Mouse (Mus musculus) midbrain, embryonic 10.5 days (tissue): Measurements from ENCODE around the gene Shisa5. TPM values are rescaled to one million over a fixed set of nuclear protein-coding genes. Genes with fewer than 3 reads are reported as not detected.

Source experiments
- DNase-seq: peaks from one replicate; pipeline ENCODE4 v3.0.0-alpha.2; 2017; ENCODE audit warnings: low spot score
- H3K27ac ChIP-seq: fragments of 300-500 bp; sonication (generic); replicated peaks from 2 replicates; pipeline ENCODE4 v1.5.1; 2016; ENCODE audit warnings: mild to moderate bottlenecking
- H3K27me3 ChIP-seq: fragments of 300-500 bp; sonication (generic); 2 replicates; pipeline ENCODE4 v1.6.1; 2016; ENCODE audit warnings: low read depth, mild to moderate bottlenecking; ENCODE audit not compliant: poor library complexity, severe bottlenecking
- H3K36me3 ChIP-seq: fragments of 300-500 bp; sonication (generic); 2 replicates; pipeline ENCODE4 v1.6.1; 2016; ENCODE audit warnings: mild to moderate bottlenecking, moderate library complexity
- H3K4me1 ChIP-seq: fragments of 300-500 bp; sonication (generic); 2 replicates; pipeline ENCODE4 v1.6.1; 2016
- H3K4me3 ChIP-seq: fragments of 300-500 bp; sonication (generic); 2 replicates; pipeline ENCODE4 v1.5.1; 2016; ENCODE audit warnings: mild to moderate bottlenecking, moderate library complexity
- H3K9me3 ChIP-seq: fragments of 300-500 bp; sonication (generic); replicated peaks from 2 replicates; pipeline ENCODE4 v1.6.1; 2016; ENCODE audit warnings: mild to moderate bottlenecking
- WGBS: fragments of 180-500 bp; shearing (Covaris S2); methylation state at CpG from one replicate; pipeline ENCODE4 v1.1.7; 2016; 5-methylcytosine and 5-hydroxymethylcytosine counted together
- polyA plus RNA-seq: library from polyadenylated mRNA; unstranded; fragments of >200 nt; fragmentation: Nextera tagmentation; extraction: Ambion mirVana; gene quantifications from 2 replicates; pipeline ENCODE4 v1.2.1, GENCODE M21; 2016

Shisa5 gene
- polyA plus RNA-seq, 1 experiment from 2014 or later: 32.9 TPM

GRCm38 (mm10) chr9:109059136-109059903 is 21.0 kb downstream of the Shisa5 start, which contains the start of gene Trex1:
TSS of gene Trex1 (minus strand) at chr9:109059734.
- Histone ChIP-seq H3K36me3 (peaks cover 82% of the 10 kb centered on the region), H3K4me3 (peak within 1 kb of the TSS; percentile 42)
- 28% methylated on average over 15 of the region's 15 CpGs for WGBS

GRCm38 (mm10) chr9:109060184-109060897 is 22.0 kb downstream of the Shisa5 start:
- Histone ChIP-seq H3K27me3 (no peaks in the 10 kb centered on the region), H3K4me1 (peaks cover 21% of the 10 kb centered on the region), H3K36me3 (peaks cover 92% of the 10 kb centered on the region), H3K4me3 (no peak overlapping the region), H3K27ac (no peak overlapping the region), H3K9me3 (no peaks in the 10 kb centered on the region)
- DNase-seq: no peak
- WGBS: 91% methylated on average over 16 of the region's 16 CpGs

More at GRCm38 (mm10) chr9:109059136-109059903, 21.0 kb downstream of the Shisa5 start, which contains the start of gene Trex1:
- Histone ChIP-seq H3K27me3 (no peaks in the 10 kb centered on the region), H3K4me1 (peaks cover 31% of the 10 kb centered on the region), H3K9me3 (no peaks in the 10 kb centered on the region), H3K27ac (peak within 1 kb of the TSS; percentile 87)
- DNase-seq: peak; percentile 85

- no peak for DNase-seq
- H3K4me1 ChIP-seq: peaks cover 18% of the 10 kb centered on the region
- 97% methylated on average over 5 of the region's 5 CpGs for WGBS
- no peak overlapping the region for H3K4me3 ChIP-seq
- no peaks in the 10 kb centered on the region for H3K9me3 ChIP-seq
- H3K36me3 ChIP-seq: peaks cover 93% of the 10 kb centered on the region
- H3K27me3 ChIP-seq: no peaks in the 10 kb centered on the region
- no peak overlapping the region for H3K27ac ChIP-seq
Measured at GRCm38 (mm10) chr9:109060898-109061295, 22.5 kb downstream of the Shisa5 start.

- Histone ChIP-seq H3K4me3 (no peak overlapping the region), H3K9me3 (no peaks in the 10 kb centered on the region), H3K27ac (no peak overlapping the region), H3K4me1 (peaks cover 14% of the 10 kb centered on the region), H3K36me3 (peaks cover 89% of the 10 kb centered on the region), H3K27me3 (no peaks in the 10 kb centered on the region)
- DNase-seq: no peak
- WGBS: 94% methylated on average over 3 of the region's 3 CpGs
Measured at GRCm38 (mm10) chr9:109068095-109068735, 29.9 kb downstream of the Shisa5 start.

- Histone ChIP-seq H3K27ac (peak within 1 kb of the TSS; percentile 90), H3K36me3 (peaks cover 43% of the 10 kb centered on the region), H3K4me3 (peak within 1 kb of the TSS; percentile 78), H3K27me3 (no peaks in the 10 kb centered on the region), H3K4me1 (peaks cover 26% of the 10 kb centered on the region), H3K9me3 (no peaks in the 10 kb centered on the region)
- peak; percentile 92 for DNase-seq
- whole genome bisulfite sequencing: under 1% methylated on average over 57 of the region's 57 CpGs
Measured at GRCm38 (mm10) chr9:109073661-109074573, 35.6 kb downstream of the Shisa5 start, which contains the start of gene Atrip. TSS of gene Atrip (minus strand) at chr9:109074124.

- Histone ChIP-seq H3K9me3 (no peaks in the 10 kb centered on the region), H3K27ac (no peak overlapping the region), H3K36me3 (peaks cover 33% of the 10 kb centered on the region), H3K27me3 (no peaks in the 10 kb centered on the region), H3K4me1 (peaks cover 27% of the 10 kb centered on the region), H3K4me3 (peak overlapping the region; percentile 94; the same call in 1 of the 2 replicates)
- DNase-seq: no peak
- 96% methylated on average over 3 of the region's 3 CpGs for WGBS
Measured at GRCm38 (mm10) chr9:109080516-109080915, 42.2 kb downstream of the Shisa5 start.

- Histone ChIP-seq H3K36me3 (peaks cover 33% of the 10 kb centered on the region), H3K9me3 (no peaks in the 10 kb centered on the region), H3K27ac (peak overlapping the region; percentile 93), H3K27me3 (no peaks in the 10 kb centered on the region), H3K4me1 (peaks cover 31% of the 10 kb centered on the region), H3K4me3 (peak overlapping the region; percentile 94)
- 6% methylated on average over 11 of the region's 11 CpGs for WGBS
- DNase-seq: no peak
Measured at GRCm38 (mm10) chr9:109081749-109082123, 43.4 kb downstream of the Shisa5 start.

GRCm38 (mm10) chr9:109082124-109082800 is 43.9 kb downstream of the Shisa5 start, which contains the start of the genes Ccdc51 and Tma7:
TSS of gene Ccdc51 (plus strand) at chr9:109082493.
TSS of gene Tma7 (minus strand) at chr9:109082587.
- under 1% methylated on average over 37 of the region's 37 CpGs for WGBS
- no peaks in the 10 kb centered on the region for H3K9me3 ChIP-seq
- peak within 1 kb of the TSS; percentile 94 for H3K4me3 ChIP-seq
- DNase-seq: peak; percentile 91
- H3K36me3 ChIP-seq: peaks cover 33% of the 10 kb centered on the region
- H3K27me3 ChIP-seq: no peaks in the 10 kb centered on the region
- H3K4me1 ChIP-seq: peaks cover 35% of the 10 kb centered on the region
- H3K27ac ChIP-seq: peak within 1 kb of the TSS; percentile 93

- DNase-seq: no peak
- H3K27ac ChIP-seq: no peak overlapping the region
- peaks cover 21% of the 10 kb centered on the region for H3K36me3 ChIP-seq
- H3K4me3 ChIP-seq: no peak overlapping the region
- peaks cover 48% of the 10 kb centered on the region for H3K4me1 ChIP-seq
- no peaks in the 10 kb centered on the region for H3K9me3 ChIP-seq
- 0 out of 2 replicates have a peak, but pooled peaks cover 5% of the 10 kb centered on the region for H3K27me3 ChIP-seq
- WGBS: 22% methylated on average over 2 of the region's 2 CpGs
Measured at GRCm38 (mm10) chr9:109084922-109085321, 46.6 kb downstream of the Shisa5 start.

- Histone ChIP-seq H3K27me3 (peaks cover 19% of the 10 kb centered on the region), H3K4me1 (peaks cover 48% of the 10 kb centered on the region), H3K27ac (peak overlapping the region; percentile 55; the same call in 1 of the 2 replicates), H3K4me3 (no peak overlapping the region), H3K9me3 (no peaks in the 10 kb centered on the region), H3K36me3 (peaks cover 37% of the 10 kb centered on the region)
- no peak for DNase-seq
- WGBS: 12% methylated on average over 5 of the region's 5 CpGs
Measured at GRCm38 (mm10) chr9:109087987-109088386, 49.6 kb downstream of the Shisa5 start.

GRCm38 (mm10) chr9:109090446-109090845 is 52.1 kb downstream of the Shisa5 start:
- WGBS: 66% methylated on average over 15 of the region's 15 CpGs
- no peak overlapping the region for H3K27ac ChIP-seq
- peaks cover 19% of the 10 kb centered on the region for H3K27me3 ChIP-seq
- H3K4me1 ChIP-seq: peaks cover 66% of the 10 kb centered on the region
- DNase-seq: no peak
- H3K9me3 ChIP-seq: no peaks in the 10 kb centered on the region
- no peak overlapping the region for H3K4me3 ChIP-seq
- H3K36me3 ChIP-seq: peaks cover 37% of the 10 kb centered on the region
